Mouse (Mus musculus) frontal cortex, adult (tissue): Measurements from ENCODE around the gene Rap1gap2.
A peak's percentile ranks its signal among the peaks of the same experiment; 100 is the strongest.

Source experiments
- ATAC-seq: cut with Nextera tagmentation; 2 replicates; pipeline ENCODE4 v1.9.2; 2017; ENCODE audit warnings: mild to moderate bottlenecking, moderate library complexity, mixed read lengths; ENCODE audit not compliant: low TSS enrichment

The Rap1gap2 gene

DNA sequence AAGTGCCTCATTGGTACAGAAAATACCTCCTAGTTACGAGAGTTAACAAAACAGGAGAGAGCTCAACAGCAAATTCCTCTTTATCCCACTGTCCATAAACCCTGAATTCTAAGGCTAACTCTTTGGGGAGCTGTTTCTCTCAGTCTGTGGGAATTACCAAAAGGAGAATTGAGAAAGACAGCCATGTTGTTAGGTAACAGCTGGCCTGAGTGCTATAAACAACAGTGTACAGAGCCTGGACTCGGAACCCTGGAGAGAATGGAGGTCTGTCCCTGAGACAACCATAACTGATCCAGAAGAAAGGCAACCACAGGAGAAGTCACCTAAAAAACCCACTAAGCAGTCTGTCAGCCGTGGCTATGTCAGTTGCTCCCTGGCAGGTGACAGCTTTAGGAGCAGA, 198.3 kb downstream of the Rap1gap2 start:
- ATAC-seq: no peak

DNA sequence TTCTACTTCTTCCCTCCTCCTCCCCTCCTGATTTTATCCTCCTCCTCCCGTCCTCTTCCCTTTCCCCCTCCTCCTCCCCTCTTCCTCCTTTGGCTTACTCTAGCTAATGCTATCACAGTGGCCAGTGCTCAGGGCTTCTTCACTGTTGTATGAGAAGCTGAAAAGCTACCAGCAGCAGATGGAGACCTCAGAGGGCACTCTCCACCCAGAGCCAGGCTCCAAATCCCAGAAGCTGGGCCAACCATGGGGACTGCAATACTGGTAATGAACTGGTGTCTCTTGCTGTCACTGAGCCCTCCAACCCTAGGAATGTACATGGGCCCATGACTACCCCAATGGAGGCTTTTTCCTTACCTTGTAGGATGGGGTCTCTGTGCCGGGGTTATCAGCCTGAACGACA, 198.8 kb downstream of the Rap1gap2 start:
- no peak for ATAC-seq

DNA sequence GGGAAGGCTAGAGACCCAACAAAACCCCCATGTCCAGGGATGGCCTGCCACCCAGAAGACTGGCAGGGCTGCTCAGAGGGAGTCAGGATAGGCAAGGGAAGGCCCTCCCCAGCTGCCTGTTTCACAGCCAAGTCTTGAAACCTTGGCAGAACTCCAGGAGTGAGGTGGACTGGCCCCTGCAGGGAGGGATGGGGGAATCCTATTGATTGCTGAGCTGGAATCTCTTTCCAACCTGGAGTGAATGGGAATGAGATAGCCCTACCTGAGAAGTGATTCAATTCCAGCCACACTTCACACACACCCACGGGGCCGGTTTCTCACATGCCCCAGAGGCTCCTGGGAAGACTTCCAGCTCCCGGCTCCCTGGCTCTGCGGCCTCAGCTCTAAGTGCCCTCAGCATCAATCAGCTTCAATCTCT, 200.9 kb downstream of the Rap1gap2 start:
- ATAC-seq: peak; percentile 41; the same call in 1 of the 2 replicates

DNA sequence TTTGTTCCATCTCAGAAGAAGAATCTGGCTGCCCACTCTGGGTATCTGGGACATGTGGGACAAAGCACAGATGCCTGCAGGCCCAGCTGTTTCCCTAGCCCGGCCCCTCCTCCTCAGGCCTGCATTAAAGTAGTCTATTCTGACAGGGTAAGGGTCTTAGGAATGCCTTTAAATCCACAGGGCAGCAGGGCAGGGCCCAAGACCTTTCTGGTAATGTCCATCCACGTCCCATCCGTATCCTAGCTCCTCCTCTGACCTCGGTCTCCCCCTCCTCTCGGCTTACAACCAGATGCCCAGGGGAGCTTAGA, 201.3 kb downstream of the Rap1gap2 start:
- peak; percentile 46; the same call in 1 of the 2 replicates for ATAC-seq

DNA sequence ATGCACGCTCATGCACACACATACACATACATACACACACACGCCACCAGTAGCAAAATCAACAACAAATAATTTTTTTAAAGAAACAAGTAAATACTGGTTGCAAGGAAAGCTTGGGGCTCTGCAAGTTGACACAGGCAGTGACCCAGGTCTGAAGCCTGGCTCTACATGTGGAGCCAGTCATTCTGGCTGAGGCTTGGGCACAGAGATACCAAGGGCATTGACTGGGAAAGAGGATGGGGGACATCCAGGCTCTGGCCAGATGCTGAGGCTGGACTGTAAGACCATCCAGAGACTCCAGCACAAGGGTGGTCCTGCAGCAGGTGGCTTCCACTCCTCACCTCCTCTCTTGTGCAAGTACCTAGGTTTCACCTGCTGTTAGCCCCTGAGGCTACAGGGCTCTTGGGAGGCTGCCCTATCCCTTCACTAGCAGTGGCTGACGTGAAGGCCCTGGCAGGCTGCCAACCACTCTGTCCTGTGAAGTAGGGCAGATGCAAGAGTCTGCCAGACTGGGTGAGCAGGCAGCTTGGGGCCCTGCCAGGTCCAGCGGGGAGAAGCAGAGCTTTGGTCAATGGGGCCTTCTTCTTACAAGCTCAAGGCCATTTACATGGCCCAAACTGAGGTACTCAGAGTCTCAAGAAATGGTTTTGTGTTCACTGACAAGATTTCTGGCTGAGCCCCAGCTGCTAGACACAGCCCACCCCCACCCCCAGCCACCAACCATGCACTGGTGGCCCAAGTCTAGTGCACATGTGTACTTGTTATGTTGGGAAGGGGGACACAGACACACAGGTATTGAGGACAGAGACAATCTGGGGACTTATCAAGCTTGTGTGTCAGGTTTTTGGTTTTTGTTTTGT, 201.9 kb downstream of the Rap1gap2 start:
- ATAC-seq: peak; percentile 75

DNA sequence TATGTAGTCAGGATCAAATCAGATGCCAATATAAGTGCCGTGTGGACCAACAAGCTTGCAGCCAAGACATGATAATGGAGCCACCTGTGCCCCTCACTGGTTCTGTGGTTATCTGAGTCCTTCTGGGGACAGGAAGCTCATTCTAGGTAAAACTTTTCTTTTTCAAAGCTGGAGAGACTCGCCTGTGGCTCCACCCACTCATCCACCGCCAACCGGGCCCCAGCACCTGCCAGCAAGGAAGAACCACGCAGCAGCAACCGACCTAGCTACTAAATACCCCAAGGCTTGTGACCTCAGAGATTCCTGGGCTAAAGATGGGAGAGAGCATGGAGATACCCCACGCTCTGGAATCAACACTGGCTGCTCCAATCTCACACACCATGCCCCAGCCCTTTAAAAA, 205.5 kb downstream of the Rap1gap2 start:
- ATAC-seq: no peak

DNA sequence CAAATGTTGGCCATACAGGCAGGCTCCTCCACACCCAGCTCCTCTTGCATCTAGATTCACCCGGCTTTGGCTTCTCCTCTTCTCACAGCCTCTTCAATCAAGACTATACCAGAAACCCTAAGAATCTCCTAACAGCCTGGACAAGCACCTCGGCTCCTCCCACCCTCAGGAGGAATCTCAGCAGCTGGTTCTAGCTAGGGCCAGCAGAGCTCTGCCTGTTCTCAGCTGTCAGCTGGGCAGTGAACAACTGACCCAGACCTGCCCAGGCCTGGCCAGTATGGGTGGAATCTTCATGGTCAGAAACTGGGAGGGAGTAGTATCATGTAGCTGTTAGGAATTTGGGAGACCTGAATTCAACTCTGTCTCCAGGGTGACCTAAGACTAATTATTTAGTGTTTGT, 206.5 kb downstream of the Rap1gap2 start:
- ATAC-seq: no peak

DNA sequence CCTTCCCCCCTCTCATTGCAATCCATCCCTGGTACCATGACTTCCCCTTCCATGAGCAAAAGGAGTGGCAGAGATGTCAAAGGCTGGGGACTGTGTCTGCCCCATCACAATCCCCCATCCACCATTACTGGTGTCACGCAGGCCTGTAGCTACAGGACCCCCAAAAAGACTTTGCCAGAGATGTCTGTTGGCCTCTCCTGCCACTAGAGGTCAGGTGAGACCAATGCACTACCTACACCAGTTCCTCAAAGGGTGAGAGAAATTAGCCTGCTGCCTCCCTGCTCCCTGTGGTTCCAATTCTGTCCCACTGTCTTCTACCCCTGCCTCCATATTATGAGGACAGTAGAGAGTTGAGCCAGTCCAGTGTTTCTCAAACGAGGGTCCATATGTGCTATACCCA, 208.6 kb downstream of the Rap1gap2 start:
- no peak for ATAC-seq

DNA sequence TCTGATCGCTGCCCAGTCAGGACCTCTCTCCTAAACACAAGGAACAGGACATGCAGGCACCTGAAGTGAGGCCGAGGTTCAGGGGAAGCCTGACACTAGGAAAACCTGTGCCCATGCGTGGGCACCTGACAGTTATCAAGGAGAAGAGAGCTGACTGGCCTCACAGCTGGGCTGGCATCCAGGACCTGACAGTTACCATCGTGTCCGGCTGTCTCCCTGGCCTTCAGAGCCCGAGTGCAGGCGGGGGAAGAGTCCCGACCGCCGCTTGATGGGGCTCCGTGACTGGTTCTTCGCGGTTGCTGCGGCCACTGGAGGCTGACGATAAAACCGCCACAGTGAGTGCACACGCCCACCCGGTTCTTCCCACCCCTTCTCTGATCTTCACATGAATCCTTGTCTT, 215.1 kb downstream of the Rap1gap2 start:
- no peak for ATAC-seq

DNA sequence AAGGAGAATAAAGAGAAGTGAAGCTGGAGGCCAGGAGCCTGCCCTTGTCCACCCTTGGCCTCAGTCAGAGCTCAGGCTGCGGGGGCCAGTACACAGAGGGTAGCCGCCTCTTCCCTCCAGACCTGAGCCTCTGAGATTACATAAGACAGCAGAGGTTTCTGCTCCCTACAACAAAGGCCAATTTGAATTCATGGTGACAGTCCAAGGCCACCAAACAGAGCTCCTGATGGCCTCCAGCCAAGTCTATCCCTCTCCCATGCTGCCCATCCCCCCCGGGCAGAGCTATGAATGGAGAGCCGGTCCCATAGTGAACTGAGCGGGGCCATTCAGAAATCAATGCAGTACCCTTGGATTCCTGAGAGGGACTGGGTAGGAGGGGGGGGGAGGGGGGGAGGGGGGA, 217.2 kb downstream of the Rap1gap2 start:
- ATAC-seq: no peak

DNA sequence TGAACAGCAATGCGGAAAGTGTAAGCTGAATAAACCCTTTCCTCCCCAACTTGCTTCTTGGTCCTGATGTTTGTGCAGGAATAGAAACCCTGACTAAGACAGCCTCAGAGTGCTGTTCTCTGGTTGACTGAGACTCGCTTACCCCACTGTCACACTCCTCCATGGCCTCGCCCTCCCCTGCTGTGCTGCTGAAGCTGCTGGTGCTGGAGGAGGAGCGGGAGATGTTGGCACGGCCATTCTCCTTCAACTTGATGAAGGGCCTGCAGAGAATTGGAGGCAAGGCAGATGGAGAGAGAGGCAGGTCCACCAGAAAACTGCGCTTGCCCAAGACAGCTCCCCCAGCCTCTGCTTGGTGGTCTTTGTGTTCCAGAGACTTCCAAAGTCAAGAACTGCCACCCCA, 217.8 kb downstream of the Rap1gap2 start:
- peak; percentile 60; the same call in 1 of the 2 replicates for ATAC-seq

DNA sequence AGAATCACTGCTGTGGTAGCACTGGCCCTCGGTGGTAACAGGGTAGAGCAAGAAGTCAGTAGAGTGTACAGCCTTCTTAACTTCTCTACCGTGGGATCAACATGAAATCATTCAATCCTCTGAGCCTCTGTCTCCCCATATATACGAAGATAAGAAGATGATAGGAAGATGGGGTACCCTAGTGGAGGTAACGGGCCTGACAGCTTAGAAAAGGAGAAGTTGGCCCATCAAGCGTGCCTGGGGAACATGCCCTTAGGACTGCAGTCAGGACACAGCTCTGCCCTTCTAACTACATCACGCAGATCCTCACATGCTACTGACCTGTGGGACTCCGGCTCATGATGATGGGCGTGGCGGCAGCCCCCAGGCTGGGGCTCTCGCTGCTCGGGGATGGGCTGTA, 218.8 kb downstream of the Rap1gap2 start:
- ATAC-seq: no peak

DNA sequence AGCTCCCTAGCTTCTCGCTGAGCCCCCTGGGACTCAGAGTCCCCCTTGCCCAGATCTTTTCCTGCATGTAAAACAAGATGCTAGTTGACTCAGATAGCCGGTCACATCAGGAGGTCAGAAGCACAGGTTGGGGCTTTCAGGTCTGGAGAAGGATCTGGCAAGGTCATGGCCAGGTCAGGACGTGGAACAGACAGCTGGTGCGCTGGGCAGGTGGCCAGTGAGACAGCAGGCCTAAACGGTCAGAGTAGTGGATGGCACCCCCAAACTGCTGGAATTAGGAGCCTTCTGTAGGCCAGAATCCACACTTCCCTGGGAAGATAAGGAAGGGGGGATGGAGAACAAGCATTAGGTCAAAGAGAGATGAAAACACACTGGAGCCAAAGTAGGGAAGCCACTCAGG, 223.5 kb downstream of the Rap1gap2 start:
- ATAC-seq: no peak

DNA sequence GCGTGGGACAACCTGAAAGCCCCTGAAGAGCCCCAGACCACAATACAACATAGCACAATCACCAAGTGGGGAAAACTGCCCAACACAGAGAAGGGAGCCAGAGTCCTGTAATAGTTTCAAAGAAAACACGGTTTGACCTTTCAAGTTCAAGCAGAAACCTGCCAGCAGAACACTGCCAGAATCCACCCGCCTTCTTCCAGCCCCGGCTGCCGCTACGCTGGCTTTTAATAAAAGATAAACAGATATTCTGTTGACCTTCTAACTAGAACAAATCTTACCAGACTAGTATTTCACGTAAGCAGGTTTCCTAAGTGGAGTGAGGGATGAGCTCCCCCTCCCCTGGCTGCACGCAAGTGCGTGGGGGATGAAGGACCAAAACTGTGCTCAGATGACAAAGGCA, 225.0 kb downstream of the Rap1gap2 start:
- no peak for ATAC-seq

DNA sequence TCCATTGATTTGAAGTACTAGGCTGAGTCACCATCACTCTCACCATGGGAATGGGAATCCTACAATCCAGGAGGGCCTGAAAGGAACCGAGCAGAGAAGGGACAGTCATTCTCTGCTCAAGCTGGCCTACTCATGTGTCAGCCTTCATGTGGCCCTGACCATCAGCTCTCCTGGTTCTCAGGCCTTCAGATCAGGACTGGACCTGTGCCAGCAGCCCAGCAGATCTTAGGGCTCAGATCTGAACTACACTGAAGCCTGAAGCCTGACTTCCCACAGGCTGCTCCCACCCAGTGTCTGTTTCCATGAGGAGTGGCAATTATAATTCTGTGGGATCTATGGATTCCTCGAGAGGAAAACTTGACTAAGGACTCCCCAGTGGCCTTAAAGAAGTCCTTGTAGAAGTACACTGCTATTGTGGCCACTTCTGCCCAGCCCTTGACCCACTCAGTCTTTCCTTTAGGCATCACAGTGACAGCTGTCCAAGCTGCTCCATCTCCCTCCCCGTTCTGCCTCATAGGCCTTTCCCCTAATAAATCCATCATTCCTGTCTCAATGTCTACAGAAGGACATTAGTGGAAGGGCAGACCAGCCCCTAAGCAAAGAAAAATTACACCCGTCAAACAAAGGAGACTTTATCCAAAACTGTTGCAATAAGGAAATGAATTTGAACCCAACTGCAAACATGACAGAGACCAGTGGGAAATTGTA, 231.4 kb downstream of the Rap1gap2 start:
- no peak for ATAC-seq

DNA sequence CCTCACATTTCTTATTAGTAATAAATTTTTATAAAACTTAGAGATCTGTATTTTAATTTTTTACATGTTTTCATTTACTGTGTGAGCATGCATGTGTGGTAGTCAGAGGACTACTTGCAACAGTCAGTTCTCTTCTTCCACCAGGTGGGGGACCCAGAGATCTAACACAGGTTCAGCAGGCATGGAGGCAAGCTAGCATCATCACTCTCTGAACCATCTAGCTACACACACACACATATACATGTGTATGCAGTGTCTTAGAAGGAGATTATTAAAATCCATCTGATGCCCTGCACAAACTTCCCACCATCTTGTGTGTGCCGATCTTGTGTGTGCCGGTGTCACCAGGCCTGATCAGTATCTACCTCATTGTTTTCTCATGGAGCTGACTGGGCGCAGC, 233.9 kb downstream of the Rap1gap2 start:
- peak; percentile 95 for ATAC-seq

DNA sequence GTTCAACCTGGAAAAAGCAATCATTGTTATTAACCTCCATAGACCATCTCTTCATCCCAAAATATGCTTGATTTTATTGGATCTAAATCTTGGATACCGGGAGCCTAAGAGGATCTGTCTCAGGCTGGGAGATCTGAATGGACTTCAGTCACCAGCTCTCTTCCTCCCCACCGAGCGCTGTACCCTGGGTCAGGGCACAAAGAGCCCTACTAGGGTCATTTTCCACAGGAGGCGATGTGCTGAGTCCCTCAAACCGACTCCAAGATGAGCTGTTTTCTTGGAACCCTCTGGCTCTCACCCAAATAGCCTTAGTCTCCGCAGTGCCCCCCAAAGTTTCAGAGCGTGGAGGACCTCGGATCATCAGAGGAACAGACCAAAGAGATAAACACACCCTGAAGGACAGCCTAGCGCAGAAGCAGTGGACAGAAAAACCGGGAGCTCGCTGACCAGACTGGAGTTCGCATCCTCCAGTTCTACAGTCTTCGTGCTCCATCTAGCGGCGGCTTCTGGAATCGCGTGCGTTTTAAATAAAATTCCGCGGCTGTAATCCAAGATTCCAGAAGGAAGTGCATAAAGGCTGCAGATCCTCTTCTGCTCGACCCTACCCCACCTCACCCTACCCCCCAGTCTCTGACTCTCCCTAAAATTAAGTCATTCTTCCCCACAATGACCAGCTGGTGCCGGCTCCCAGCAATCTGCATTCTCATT, 239.2 kb downstream of the Rap1gap2 start:
- ATAC-seq: peak; percentile 77

DNA sequence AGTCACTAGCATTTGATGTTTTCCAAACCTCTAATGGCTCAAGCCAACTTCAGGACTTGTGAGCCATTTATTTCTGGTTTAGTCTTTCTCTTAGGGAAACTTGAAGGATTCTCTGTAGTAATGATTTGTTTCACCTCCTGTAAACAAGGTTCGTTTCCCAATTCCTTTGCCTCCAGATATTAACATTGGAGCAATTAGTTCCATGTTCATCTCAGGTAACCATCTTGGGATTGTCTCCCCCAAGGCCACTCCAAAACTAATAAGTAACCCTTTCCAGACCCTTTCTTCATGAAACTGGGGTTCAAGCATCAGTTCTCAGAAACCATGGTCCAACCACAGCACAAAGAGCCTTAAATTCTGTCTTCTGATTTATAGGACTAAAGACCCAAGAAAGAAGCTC, 248.9 kb downstream of the Rap1gap2 start, which contains the start of gene Olfr412:
Gene Olfr412, plus strand, starts transcription at position 301 of the 400 bp plus-strand sequence.
- ATAC-seq: no peak

DNA sequence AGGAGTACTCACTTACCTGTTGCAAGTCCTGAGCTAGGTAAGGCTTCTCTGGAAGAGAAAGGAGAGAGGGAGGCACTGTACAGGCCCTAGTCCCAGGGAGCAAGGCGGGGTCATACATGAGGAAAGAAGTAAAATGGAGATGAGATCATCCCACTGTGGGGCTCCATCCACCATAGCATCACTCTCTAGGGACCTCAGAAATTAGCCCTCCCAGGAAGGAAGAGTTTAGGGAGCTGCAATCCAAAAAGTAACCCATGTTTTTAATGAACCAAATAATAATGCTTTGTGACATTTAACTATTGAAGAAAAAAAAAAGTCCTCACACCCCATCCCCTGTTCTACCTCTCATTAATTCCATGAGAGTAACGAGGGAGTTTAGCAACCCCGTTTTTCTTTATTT, 258.2 kb downstream of the Rap1gap2 start, which contains the start of gene Olfr411:
Gene Olfr411, minus strand, starts transcription at position 101 of the 400 bp plus-strand sequence.
- no peak for ATAC-seq

DNA sequence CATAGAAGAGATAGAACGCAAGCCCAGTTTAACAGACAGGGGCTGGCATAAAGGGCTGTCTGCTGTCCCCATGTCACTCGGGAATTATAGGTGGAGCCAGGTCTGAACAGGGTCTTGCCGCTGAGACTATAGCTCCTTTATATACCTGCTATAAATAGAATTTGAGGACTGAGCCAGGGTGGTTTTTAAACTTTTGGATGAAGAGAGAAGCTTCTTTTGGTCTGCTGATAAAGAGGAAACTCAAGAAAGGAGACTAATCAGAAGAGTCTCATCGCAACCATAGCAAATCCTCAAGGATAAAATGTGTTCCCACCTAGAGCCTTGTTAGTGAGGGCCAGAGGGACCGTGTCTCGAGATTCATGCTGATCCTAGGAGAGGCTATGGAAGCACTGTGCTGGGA, 272.8 kb downstream of the Rap1gap2 start, which contains the start of gene Olfr410:
Gene Olfr410, minus strand, starts transcription at position 101 of the 400 bp plus-strand sequence.
- ATAC-seq: no peak
